Mouse (Mus musculus) spleen, postnatal 14 days (tissue): ENCODE results near the gene Ccdc107.
A peak's percentile ranks its signal among the peaks of the same experiment; 100 is the strongest.
"Not testable (repeated sequence)": the region's sequence is repeated elsewhere in the genome, so short reads cannot be mapped to it uniquely, and the experiment has no call there.

Experiments used
- DNase-seq, 2 experiments: peaks; one replicate each; pipeline ENCODE4 v3.0.0; 2021 to 2022; ENCODE audit warnings: low spot score in 2 of 2

Ccdc107 gene

GRCm38 (mm10) chr4:43485666-43486065 lies 7.0 kb upstream of the Ccdc107 start:
- DNase-seq = not testable (repeated sequence)

DNA sequence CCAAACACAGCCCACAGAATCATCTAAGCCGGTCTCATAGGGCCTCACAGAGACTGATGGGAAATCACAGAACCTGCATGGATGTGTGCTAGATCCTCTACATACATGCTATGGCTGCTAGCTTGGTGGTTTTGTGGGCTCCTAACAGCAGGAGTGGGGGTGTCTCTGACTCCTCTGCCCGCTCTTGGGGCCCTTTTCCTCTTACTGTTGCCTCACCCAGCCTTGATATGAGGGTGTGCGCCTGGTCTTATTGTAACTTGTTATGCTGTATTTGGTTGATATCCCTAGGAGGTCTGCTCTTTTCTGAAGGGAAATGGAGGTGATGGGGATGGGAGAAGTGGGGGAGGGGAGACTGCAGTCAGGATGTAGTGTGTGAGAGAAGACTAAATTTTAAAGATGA lies 3.1 kb upstream of the Ccdc107 start:
- DNase-seq = no peak

GRCm38 (mm10) chr4:43490801-43491200 lies 1.9 kb upstream of the Ccdc107 start:
- no peak for DNase-seq

- no peak for DNase-seq
Measured at GRCm38 (mm10) chr4:43492101-43492820, 439 bp upstream of the Ccdc107 start.

GRCm38 (mm10) chr4:43493186-43493845 lies 616 bp downstream of the Ccdc107 start:
- DNase-seq = peak; percentile 95 to 99

- DNase-seq = no peak
Measured at GRCm38 (mm10) chr4:43493846-43494240, 1.1 kb downstream of the Ccdc107 start.

GRCm38 (mm10) chr4:43496587-43496986 lies 3.9 kb downstream of the Ccdc107 start:
- DNase-seq = no peak

GRCm38 (mm10) chr4:43497405-43497804 lies 4.7 kb downstream of the Ccdc107 start:
- no peak for DNase-seq

- DNase-seq = no peak
Measured at GRCm38 (mm10) chr4:43497946-43498345, 5.2 kb downstream of the Ccdc107 start.

DNA sequence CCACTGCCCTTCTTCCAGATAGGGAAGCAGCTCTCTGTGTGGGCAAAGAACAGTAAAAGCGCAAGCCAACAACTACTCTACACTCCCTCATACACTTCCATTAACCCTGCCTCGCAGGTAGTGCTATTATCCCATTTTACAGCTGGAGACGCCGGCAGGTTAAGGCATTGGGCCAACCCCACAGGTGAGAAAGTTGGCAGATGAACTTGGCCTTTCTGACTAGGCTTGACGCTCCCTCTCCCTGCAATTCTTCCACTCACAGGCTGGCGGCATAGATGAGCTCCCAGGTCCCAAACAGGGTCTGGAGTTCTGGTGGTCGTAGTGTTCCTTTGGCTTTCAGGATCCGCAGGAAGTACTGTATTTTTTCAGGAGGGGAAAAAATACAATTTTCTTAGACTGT lies 6.3 kb downstream of the Ccdc107 start:
- DNase-seq = no peak

- peak; percentile 75 to 78 for DNase-seq
Measured at GRCm38 (mm10) chr4:43499407-43500333, 7.0 kb downstream of the Ccdc107 start, which contains the start of gene Arhgef39. Arhgef39 (minus strand) TSS chr4:43499695.

- no peak for DNase-seq
Measured at GRCm38 (mm10) chr4:43503041-43503440, 10.3 kb downstream of the Ccdc107 start.

DNA sequence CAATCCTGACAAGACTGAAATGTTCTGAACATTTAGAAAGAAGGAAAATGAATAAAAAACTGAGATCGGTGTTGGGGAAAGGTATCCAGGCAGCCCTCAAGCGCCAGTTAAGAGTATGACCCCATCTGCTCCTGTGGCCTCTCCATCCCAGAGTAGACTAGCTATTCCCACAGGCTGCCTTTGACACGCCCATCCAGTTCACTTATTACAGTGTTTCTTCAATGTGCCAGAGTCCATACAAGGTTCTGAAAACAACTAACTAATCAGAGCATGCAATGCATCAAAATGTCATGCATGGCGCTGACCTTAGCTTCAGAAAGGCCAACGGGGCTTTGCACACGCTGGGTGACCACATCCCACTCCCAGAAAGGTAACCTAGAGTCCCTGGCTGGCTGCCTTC lies 10.8 kb downstream of the Ccdc107 start:
- no peak for DNase-seq

DNA sequence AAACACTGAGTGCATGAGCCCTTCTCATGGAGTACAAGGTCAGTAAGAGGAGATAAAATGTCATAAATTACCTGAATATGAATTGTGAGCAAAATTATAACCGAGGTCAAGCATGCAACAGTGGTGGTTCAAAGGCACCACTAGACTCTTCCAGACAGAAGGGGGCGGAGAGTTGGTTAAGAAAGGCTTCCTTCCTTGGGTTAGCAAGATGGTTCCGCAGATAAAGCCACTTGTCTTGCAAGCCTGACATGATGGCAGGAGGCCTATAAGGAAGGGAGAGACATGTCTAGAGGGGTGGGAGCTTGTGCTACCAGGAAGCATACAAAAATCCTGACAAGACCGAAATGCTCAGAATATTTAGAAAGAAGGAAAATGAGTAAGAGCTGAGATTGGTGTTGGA lies 11.6 kb downstream of the Ccdc107 start:
- no peak for DNase-seq

- DNase-seq = no peak
Measured at GRCm38 (mm10) chr4:43506074-43506473, 13.4 kb downstream of the Ccdc107 start.

DNA sequence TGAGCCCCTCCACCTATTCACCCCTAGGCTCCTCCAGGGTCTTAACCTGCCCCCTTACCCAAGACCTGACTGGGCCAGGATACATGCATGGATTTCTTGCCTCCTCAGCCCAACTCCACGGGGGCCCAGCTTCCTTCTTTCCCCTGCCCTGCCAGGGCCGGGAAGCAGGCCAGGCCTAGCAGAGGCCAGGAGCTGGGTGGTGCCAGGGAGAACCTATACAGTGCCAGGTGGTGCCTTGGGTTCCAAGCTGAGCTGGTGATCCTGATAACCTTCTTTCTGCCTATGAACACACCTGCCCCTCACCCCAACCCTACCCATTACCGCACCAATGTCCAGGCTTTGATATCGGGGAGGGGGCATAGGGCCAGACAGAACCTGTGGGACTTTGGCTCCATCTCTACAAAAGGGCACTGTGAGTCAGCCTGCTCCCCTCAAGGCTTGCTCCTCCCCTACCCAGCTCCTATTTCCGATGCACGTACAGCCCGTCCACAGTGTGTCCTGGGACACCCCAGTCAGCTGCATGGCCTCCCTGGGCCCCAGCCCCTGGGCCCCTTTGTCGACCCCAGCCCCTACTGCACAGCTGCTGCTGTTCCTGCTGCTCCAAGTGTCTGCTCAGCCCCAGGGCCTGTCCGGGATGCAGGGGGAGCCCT lies 14.0 kb downstream of the Ccdc107 start, which contains the start of gene Car9:
Gene Car9 (plus strand): TSS at position 431 of the 650 bp plus-strand sequence.
- DNase-seq = no peak

- no peak for DNase-seq
Measured at GRCm38 (mm10) chr4:43507938-43508665, 15.4 kb downstream of the Ccdc107 start.

GRCm38 (mm10) chr4:43508666-43508997 lies 15.9 kb downstream of the Ccdc107 start:
- DNase-seq = peak in 1 of 2 experiments; percentile 36

GRCm38 (mm10) chr4:43509109-43509508 lies 16.4 kb downstream of the Ccdc107 start:
- no peak for DNase-seq

DNA sequence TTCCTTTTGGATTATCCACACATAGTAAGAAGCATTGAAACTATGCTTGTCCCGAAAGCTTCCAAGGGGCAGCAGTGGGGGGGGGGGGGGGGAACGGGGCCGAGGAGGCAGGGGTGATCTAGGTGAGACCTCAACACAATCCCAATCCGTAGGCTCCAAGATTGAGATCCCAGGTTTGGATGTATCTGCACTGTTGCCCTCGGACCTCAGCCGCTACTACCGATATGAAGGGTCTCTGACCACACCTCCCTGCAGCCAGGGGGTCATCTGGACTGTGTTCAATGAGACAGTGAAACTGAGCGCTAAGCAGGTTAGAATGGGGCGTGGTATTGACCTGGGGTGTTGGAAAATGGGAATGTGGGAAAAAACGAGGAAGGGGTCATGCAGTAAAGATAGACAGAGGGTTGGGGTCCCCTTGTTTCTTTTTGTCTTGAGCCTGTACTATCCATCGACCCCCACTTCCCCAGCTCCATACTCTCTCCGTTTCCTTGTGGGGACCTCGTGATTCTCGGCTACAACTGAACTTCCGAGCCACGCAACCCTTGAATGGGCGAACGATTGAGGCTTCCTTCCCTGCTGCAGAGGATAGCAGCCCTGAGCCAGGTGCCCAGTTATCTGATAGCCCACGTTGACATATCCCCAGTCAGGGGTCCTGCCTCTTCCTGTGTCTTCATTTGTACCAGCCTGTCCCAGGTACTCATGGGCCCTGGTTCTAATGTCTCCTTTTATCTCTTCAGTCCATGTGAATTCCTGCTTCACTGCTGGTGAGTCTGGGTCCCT lies 19.2 kb downstream of the Ccdc107 start:
- no peak for DNase-seq
